Mouse (Mus musculus) bone marrow macrophage, adult 2 months (primary cell): Measurements from ENCODE around the gene Cpne4.

Experiments used
- CTCF ChIP-seq: IDR thresholded peaks from 2 replicates; pipeline ENCODE4 v1.5.1; 2012; ENCODE audit warnings: low read depth, mild to moderate bottlenecking, low read length, moderate library complexity
- POLR2A ChIP-seq: IDR thresholded peaks from 2 replicates; pipeline ENCODE4 v1.6.1; 2012; ENCODE audit warnings: mild to moderate bottlenecking, low read depth, low read length, borderline replicate concordance

GRCm38 (mm10) chr9:104777780-104778179, 230.7 kb downstream of the Cpne4 start:
- TF ChIP-seq CTCF (no peak), POLR2A (no peak)
